Mouse (Mus musculus): ENCODE measurements around the gene Vwc2.

Gene Vwc2

GRCm38 (mm10) chr11:11242694-11243377 lies 128.8 kb downstream of the Vwc2 start:
- DNase-seq = no peak

DNA sequence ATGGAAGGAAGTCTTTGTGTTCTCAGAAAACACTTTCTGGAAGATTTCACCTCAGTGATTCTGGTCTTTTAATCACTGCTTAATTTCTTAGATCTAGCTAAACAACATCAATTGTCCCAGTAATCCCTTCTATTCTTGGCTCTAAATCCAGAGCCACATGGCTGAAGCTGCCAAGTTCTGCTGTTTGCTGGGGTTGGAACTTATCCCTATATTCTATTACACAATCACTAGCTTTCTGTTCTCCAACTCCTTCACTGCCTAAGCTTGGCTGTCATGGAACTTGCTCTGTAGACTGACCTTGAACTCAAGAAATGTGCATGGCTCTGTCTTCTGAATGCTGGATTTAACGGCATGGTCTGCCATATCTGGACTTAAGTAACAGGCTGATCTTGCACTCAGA lies 143.3 kb downstream of the Vwc2 start:
- no peak for DNase-seq

DNA sequence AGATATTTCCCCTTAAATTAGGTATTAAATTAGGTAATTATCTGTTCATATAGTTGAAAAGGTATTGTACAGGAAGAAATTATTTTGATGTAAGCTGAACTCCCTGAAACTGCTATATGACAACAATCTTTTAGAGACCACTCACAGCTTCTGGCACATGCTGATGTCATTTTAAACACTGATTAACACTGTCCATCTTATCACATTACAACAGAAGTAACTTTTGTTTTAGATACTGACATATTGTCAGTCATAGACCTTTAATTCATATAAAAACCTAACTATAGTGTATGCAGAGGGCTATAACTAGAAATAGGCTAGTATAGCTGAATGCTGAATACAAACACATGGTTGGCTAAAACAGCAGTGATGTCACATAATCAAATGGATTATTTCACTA lies 166.1 kb downstream of the Vwc2 start:
- no peak for DNase-seq

- DNase-seq = no peak
These were observed 169.5 kb downstream of the Vwc2 start for GRCm38 (mm10) chr11:11283512-11283911.
